Mouse (Mus musculus): ENCODE data around the gene Fbxw26. TPM values are rescaled to one million over a fixed set of nuclear protein-coding genes. Genes with fewer than 3 reads are reported as not detected.
A peak's percentile ranks its signal among the peaks of the same experiment; 100 is the strongest.
"Not testable (repeated sequence)": the region's sequence is repeated elsewhere in the genome, so short reads cannot be mapped to it uniquely, and the experiment has no call there.

The Fbxw26 gene
- total RNA-seq (2021), result not detected

DNA sequence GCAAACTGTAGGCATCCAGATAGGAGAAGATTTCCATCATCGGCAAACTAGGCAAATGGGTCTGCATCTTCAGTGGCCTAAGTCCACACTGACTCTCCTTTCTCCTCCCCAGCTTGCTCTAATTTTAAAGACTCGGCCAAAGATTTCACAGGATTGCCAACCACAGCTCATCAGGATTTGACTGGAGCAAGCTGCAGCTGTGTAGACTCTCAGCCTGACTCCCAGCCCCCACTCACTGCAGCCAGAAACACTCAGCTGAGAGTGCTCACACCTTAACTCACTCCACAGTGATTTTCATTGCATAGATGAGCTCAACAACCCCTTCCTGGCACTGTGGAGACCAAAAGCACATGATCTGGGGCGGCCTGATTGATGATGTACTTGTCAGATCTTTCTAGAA is at the start of gene Fbxw26:
Fbxw26 (minus strand) TSS at position 101 of the 400 bp plus-strand sequence.
- intact Hi-C loops (cut with DNase I); DNase-seq: not testable (repeated sequence)

DNA sequence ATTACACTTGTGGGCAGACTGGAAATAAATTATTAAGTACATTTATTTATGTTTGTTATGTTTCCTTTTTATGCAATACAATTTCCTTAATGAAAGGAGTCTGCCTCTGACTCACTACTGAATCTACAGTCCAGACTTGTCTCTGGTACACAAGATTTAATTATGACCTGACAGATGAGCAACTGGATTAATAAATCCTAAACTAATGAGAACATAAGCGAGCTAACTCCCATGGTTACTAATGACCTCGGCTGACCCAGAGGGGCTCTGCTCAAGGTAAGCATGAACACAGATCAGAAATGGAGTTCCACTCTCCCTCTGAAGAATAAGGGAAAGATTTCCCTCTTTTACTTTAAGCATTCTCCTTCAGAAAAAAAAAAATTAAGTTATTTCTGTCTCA is 49.3 kb upstream of the Fbxw26 start:
- DNase-seq, result no peak
- intact Hi-C loops (cut with DNase I), result no loop called here

DNA sequence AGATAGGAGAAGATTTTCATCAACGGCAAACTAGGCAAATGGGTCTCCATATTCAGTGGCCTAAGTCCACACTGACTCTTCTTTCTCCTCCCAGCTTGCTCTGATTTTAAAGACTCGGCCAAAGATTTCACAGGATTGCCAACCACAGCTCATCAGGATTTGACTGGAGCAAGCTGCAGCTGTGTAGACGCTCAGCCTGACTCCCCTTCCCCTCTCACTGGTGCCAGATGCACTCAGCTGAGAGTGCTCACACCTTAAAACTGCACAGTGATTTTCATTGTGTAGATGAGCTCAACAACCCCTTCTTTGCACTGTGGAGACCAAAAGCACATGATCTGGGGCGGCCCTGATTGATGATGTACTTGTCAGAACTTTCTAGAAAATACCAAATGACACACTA is 44.7 kb upstream of the Fbxw26 start, which contains the start of gene Fbxw27:
Fbxw27 (minus strand) TSS at position 101 of the 400 bp plus-strand sequence.
- DNase-seq; intact Hi-C loops (cut with DNase I): not testable (repeated sequence)

DNA sequence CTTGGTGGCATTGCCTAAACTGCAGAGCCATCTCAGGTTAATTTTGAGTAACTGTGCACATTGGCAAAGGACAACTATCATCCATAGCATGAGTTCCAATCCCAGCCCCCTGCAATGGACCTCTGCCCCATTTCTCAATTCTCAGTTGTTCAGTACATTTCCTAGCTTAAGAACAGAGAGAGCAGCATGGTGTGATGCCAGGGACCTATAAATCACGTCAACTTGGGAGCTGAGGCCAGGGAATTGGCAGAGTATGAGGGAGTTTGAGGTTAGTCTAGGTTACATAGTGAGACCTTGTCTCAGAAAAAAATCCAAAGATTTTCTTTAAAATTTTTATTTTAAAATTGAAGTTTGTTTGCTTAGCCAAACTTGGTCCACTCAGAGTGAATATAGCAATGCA is 21.0 kb upstream of the Fbxw26 start:
- intact Hi-C loops (cut with DNase I); DNase-seq: not testable (repeated sequence)

GRCm38 (mm10) chr9:109702600-109702999 is 43.3 kb downstream of the Fbxw26 start, which contains the start of gene Fbxw18:
TSS of gene Fbxw18 (minus strand) at chr9:109702700.
- intact Hi-C loops (cut with DNase I); DNase-seq: not testable (repeated sequence)

DNA sequence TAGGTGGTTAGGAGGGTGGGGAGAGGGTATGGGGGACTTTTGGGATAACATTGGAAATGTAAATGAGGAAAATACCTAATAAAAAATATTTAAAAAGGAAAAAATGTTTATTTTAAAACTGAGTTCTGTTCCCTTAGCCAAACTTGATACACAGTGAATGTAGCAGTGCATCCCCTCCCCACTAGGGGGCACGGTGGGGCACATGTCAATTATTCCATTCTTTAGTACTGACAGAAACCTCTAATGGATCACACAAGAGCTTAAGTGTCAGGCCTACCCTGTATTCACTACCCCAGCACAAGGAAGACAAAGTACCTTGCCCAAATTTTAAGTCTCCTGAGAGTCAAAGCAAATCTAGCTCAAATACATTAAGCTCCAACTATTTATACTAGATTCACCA is 60.6 kb downstream of the Fbxw26 start:
- intact Hi-C loops (cut with DNase I), result loop anchor here (1.0 to 2.0 kb wide), 2 partner anchors 147 to 178 kb away; partner anchors contain the start of gene Nme6
- peak; percentile 45 to 74 for DNase-seq

Other genes with a start within 250 kb of the Fbxw26 start
- not detected for gene Fbxw15, start 177.8 kb downstream of the Fbxw26 start, total RNA-seq (2021)
- not detected for gene Fbxw24, start 120.0 kb downstream of the Fbxw26 start, total RNA-seq (2021)
- not detected for gene Fbxw25, start 81.4 kb downstream of the Fbxw26 start, total RNA-seq (2021)
- gene Fbxw18, start 43.4 kb downstream of the Fbxw26 start, total RNA-seq (2021), result not detected
- not detected for gene Fbxw27, start 44.6 kb upstream of the Fbxw26 start, total RNA-seq (2021)
- not detected for gene Spink8, start 66.2 kb upstream of the Fbxw26 start, total RNA-seq (2021)
- 10 to 100 TPM; 15.1 to 18.4 TPM for gene Nme6, start 86.7 kb upstream of the Fbxw26 start, total RNA-seq (2021)
- under 1 TPM; 0.36 to 0.60 TPM for gene Camp, start 103.5 kb upstream of the Fbxw26 start, total RNA-seq (2021)
- gene Cdc25a, start 129.5 kb upstream of the Fbxw26 start, total RNA-seq (2021), result 1 to 10 TPM; 7.1 to 9.4 TPM
- gene Map4, start 185.4 kb upstream of the Fbxw26 start, total RNA-seq (2021), result 100 to 1,000 TPM; 294 to 310 TPM

Measured in heart, postnatal 10 days (tissue).